ENCODE assay signal across 12 mouse cellular contexts in genomic region chr12:99609643-99610042, GRCm38 (mm10). TPM values are rescaled to one million over a fixed set of nuclear protein-coding genes. Genes with fewer than 3 reads are reported as not detected.
DNase-seq lines count a peak whose midpoint lies in the region; ATAC-seq and TF ChIP-seq lines count a peak whose summit lies in the region.
"Had no signal": no experiment of that assay in that cellular context is flagged by ENCODE, and none has a peak within 500 bp of the region (broad histone marks: within the 10 kb centered on the region; RNA-seq: fewer than 3 reads in every experiment).

No protein-coding gene starts in this region.

- H3K9me3 ChIP-seq in forebrain, embryonic 13.5 days (replicated peaks): no peaks in the 10 kb centered on the region
- H3K9me3 ChIP-seq: hindbrain, embryonic 15.5 days; limb, embryonic 10.5 days had no signal

- H3K4me1 ChIP-seq in thymus, adult 2 months (replicated peaks; ENCODE audit: control insufficient read depth, insufficient read depth, low read length): peaks cover 18% of the 10 kb centered on the region
- H3K4me1 ChIP-seq in heart, adult 2 months (ENCODE audit: control insufficient read depth, insufficient read depth, low read length): peaks cover 3% of the 10 kb centered on the region
- H3K4me1 ChIP-seq in forebrain, embryonic 13.5 days: no peaks in the 10 kb centered on the region
- H3K4me1 ChIP-seq: hindbrain, embryonic 15.5 days; limb, embryonic 10.5 days had no signal

- WGBS in thymus, adult 2 months: 93% methylated on average over 5 of the region's 5 CpGs
- WGBS in heart, adult 2 months: 48% methylated on average over 5 of the region's 5 CpGs
- 83% methylated on average over 5 of the region's 5 CpGs for WGBS in forebrain, embryonic 13.5 days

- no peak overlapping the region for H3K27ac ChIP-seq in thymus, adult 2 months (ENCODE audit: control insufficient read depth, insufficient read depth, low read length)
- H3K27ac ChIP-seq in heart, adult 2 months: peak overlapping the region; percentile 79
- no peak overlapping the region for H3K27ac ChIP-seq in forebrain, embryonic 13.5 days
- H3K27ac ChIP-seq: hindbrain, embryonic 15.5 days; limb, embryonic 10.5 days; liver, embryonic 14.5 days had no signal

- intact Hi-C loops in heart, adult 2 months (cut with DNase I): no loop called here
- intact Hi-C loops in heart, postnatal 10 days (cut with DNase I): loop anchor here (5.0 kb wide), 1 partner anchor 103 kb away; no protein-coding TSS in a partner anchor

- no peak for TF ChIP-seq CTCF in thymus, adult 2 months (IDR thresholded peaks at IDR 0.05; ENCODE audit: borderline replicate concordance, control insufficient read depth, extremely low read depth, insufficient read depth, low read length, poor library complexity)
- no peak for TF ChIP-seq CTCF in heart, adult 2 months (IDR thresholded peaks at IDR 0.05)

- no peaks in the 10 kb centered on the region for H3K27me3 ChIP-seq in thymus, adult 2 months (ENCODE audit: control insufficient read depth, insufficient read depth, low read length)
- H3K27me3 ChIP-seq in heart, adult 2 months (ENCODE audit: control insufficient read depth, insufficient read depth, low read length): no peaks in the 10 kb centered on the region
- no peaks in the 10 kb centered on the region for H3K27me3 ChIP-seq in forebrain, embryonic 13.5 days
- H3K27me3 ChIP-seq: hindbrain, embryonic 15.5 days had no signal

- H3K79me2 ChIP-seq in heart, adult 2 months (replicated peaks; ENCODE audit: control insufficient read depth, insufficient read depth, low read length): no peaks in the 10 kb centered on the region

- no peak overlapping the region for H3K4me2 ChIP-seq in forebrain, embryonic 13.5 days
- H3K4me2 ChIP-seq: hindbrain, embryonic 15.5 days had no signal

- no peak for DNase-seq in thymus, adult 2 months
- no peak for DNase-seq in thymus, postnatal 25 days
- peak; percentile 43 to 76 for DNase-seq in heart, adult 2 months
- peak; percentile 72 to 82 for DNase-seq in heart, postnatal 10 days
- DNase-seq in cerebellum, postnatal 36 days: no peak
- DNase-seq in spleen, adult 12 weeks (ENCODE audit: low spot score): no peak
- DNase-seq: cerebellum, adult 18-20 months; kidney, adult 8-10 months had no signal

- TF ChIP-seq POLR2A in thymus, adult 2 months (IDR thresholded peaks at IDR 0.05; ENCODE audit: control insufficient read depth, extremely low read depth, insufficient read depth, low read length, poor library complexity): 0 out of 2 replicates have a peak, but pooled peaks have one; percentile 0
- peak; percentile 34; the same call in 1 of the 2 replicates for TF ChIP-seq POLR2A in heart, adult 2 months (IDR thresholded peaks at IDR 0.05; ENCODE audit: insufficient read depth, low read depth, low read length)

- H3K36me3 ChIP-seq in thymus, adult 2 months (ENCODE audit: control insufficient read depth, insufficient read depth, low read length): no peaks in the 10 kb centered on the region
- H3K36me3 ChIP-seq in heart, adult 2 months (ENCODE audit: control insufficient read depth, insufficient read depth, low read length): no peaks in the 10 kb centered on the region
- H3K36me3 ChIP-seq in forebrain, embryonic 13.5 days (ENCODE audit: poor library complexity, severe bottlenecking): no peaks in the 10 kb centered on the region
- H3K36me3 ChIP-seq: hindbrain, embryonic 15.5 days; limb, embryonic 10.5 days had no signal

- H3K9ac ChIP-seq in heart, adult 2 months (ENCODE audit: low read depth, low read length): no peak overlapping the region
- no peak overlapping the region for H3K9ac ChIP-seq in forebrain, embryonic 13.5 days
- H3K9ac ChIP-seq: hindbrain, embryonic 15.5 days; liver, embryonic 14.5 days had no signal

- no peak for ATAC-seq in forebrain, embryonic 13.5 days

- TF ChIP-seq EP300 in heart, adult 2 months (IDR thresholded peaks at IDR 0.05; ENCODE audit: insufficient read depth, low read depth, low read length): peak; percentile 90

- H3K4me3 ChIP-seq in thymus, adult 2 months (ENCODE audit: control insufficient read depth, insufficient read depth, low read length): no peak overlapping the region
- no peak overlapping the region for H3K4me3 ChIP-seq in heart, adult 2 months
- no peak overlapping the region for H3K4me3 ChIP-seq in forebrain, embryonic 13.5 days
- H3K4me3 ChIP-seq: hindbrain, embryonic 15.5 days; limb, embryonic 10.5 days had no signal

RNA-seq across cellular contexts. Expression of gene Foxn3, which starts 46.3 kb away (rescaled TPM):
- polyA plus RNA-seq in thymus, adult 2 months (2012; rRNA removed): 71.3 and 90.9 TPM in 2 replicates
- total RNA-seq in heart, adult 2 months (2021): 100 to 1,000 TPM; 106 to 117 TPM
- polyA plus RNA-seq in heart, adult 2 months (2012; rRNA removed): 28.1 and 40.4 TPM in 2 replicates
- total RNA-seq in heart, postnatal 10 days (2021): 100 to 1,000 TPM; 128 to 143 TPM
- 79.3 and 83.5 TPM in 2 replicates for polyA plus RNA-seq in forebrain, embryonic 13.5 days (2015; fragmentation: Nextera tagmentation; extraction: Ambion mirVana)

Comparison
In these comparisons a context has a peak if more than half of its experiments do, and no peak if none do; other contexts are left out.
1. DNase-seq: peak in heart, adult 2 months (2 of 2) and heart, postnatal 10 days (2 of 2); none in thymus, adult 2 months (single experiment), thymus, postnatal 25 days (single experiment), cerebellum, postnatal 36 days (0 of 2) and spleen, adult 12 weeks (single experiment).